ENCODE assay signal across 9 mouse cellular contexts in genomic region chr16:34657983-34658382, GRCm38 (mm10). TPM values are rescaled to one million over a fixed set of nuclear protein-coding genes. Genes with fewer than 3 reads are reported as not detected.
DNase-seq lines count a peak whose midpoint lies in the region; ATAC-seq and TF ChIP-seq lines count a peak whose summit lies in the region.
"Had no signal": no experiment of that assay in that cellular context is flagged by ENCODE, and none has a peak within 500 bp of the region (broad histone marks: within the 10 kb centered on the region; RNA-seq: fewer than 3 reads in every experiment).

No protein-coding gene starts in this region.

- intact Hi-C loops in heart, postnatal 14 days (cut with DNase I) = no loop called here
- intact Hi-C loops in left cerebral cortex, postnatal 36 days (cut with DNase I) = no loop called here

- H3K9me3 ChIP-seq in heart, embryonic 12.5 days (replicated peaks) = 0 out of 2 replicates have a peak, but pooled peaks cover 3% of the 10 kb centered on the region
- H3K9me3 ChIP-seq in E14TG2a.4 (ENCODE audit: low read length) = no peaks in the 10 kb centered on the region
- H3K9me3 ChIP-seq in forebrain, postnatal 0 days (ENCODE audit: low read length) = no peaks in the 10 kb centered on the region
- no peaks in the 10 kb centered on the region for H3K9me3 ChIP-seq in liver, embryonic 14.5 days (ENCODE audit: control insufficient read depth, low read length)

- H3K27me3 ChIP-seq in heart, embryonic 12.5 days (replicated peaks) = no peaks in the 10 kb centered on the region
- peaks cover 11% of the 10 kb centered on the region for H3K27me3 ChIP-seq in E14TG2a.4 (ENCODE audit: insufficient read depth, low read length)
- H3K27me3 ChIP-seq in forebrain, postnatal 0 days (ENCODE audit: insufficient read depth, low read length) = no peaks in the 10 kb centered on the region
- no peaks in the 10 kb centered on the region for H3K27me3 ChIP-seq in liver, embryonic 14.5 days (ENCODE audit: control insufficient read depth, insufficient read depth, low read length)

- H3K9ac ChIP-seq in heart, embryonic 12.5 days = peak overlapping the region; percentile 37; the same call in 1 of the 2 replicates
- H3K9ac ChIP-seq in forebrain, postnatal 0 days = peak overlapping the region; percentile 47
- H3K9ac ChIP-seq in liver, embryonic 14.5 days (replicated peaks) = no peak overlapping the region

- H3K4me3 ChIP-seq in heart, embryonic 12.5 days = peak overlapping the region; percentile 45
- H3K4me3 ChIP-seq in E14TG2a.4 (replicated peaks; ENCODE audit: low read length) = peak overlapping the region; percentile 41; the same call in 1 of the 2 replicates
- H3K4me3 ChIP-seq in forebrain, postnatal 0 days (ENCODE audit: low read depth, low read length) = peak overlapping the region; percentile 33
- H3K4me3 ChIP-seq in liver, embryonic 14.5 days (ENCODE audit: insufficient read depth in 1 of 2, low read depth in 2 of 2, low read length in 2 of 2) = peak overlapping the region; percentile 22 to 34; a peak in 2 of 4 replicates

- H3K36me3 ChIP-seq in heart, embryonic 12.5 days = no peaks in the 10 kb centered on the region
- no peaks in the 10 kb centered on the region for H3K36me3 ChIP-seq in E14TG2a.4 (ENCODE audit: insufficient read depth, low read length)
- no peaks in the 10 kb centered on the region for H3K36me3 ChIP-seq in forebrain, postnatal 0 days (ENCODE audit: insufficient read depth)
- no peaks in the 10 kb centered on the region for H3K36me3 ChIP-seq in liver, embryonic 14.5 days (replicated peaks; ENCODE audit: control insufficient read depth, insufficient read depth, low read depth)

- WGBS in heart, embryonic 12.5 days = 28% methylated on average over 5 of the region's 5 CpGs
- WGBS in forebrain, postnatal 0 days = 24% methylated on average over 5 of the region's 5 CpGs
- 27% methylated on average over 5 of the region's 5 CpGs for WGBS in liver, embryonic 14.5 days (ENCODE audit: insufficient replicate concordance)

- TF ChIP-seq EP300 in liver, embryonic 14.5 days (IDR thresholded peaks at IDR 0.05; ENCODE audit: low read depth) = no peak

- TF ChIP-seq CTCF in E14TG2a.4 (conservative IDR thresholded peaks at IDR 0.05; ENCODE audit: low read length) = no peak
- no peak for TF ChIP-seq CTCF in forebrain, postnatal 0 days (IDR thresholded peaks at IDR 0.05; ENCODE audit: low read depth)
- TF ChIP-seq CTCF in liver, embryonic 14.5 days (IDR thresholded peaks at IDR 0.05; ENCODE audit: low read depth) = no peak

- DNase-seq in heart, postnatal 14 days = no peak
- no peak for DNase-seq in forebrain, postnatal 0 days
- no peak for DNase-seq in liver, embryonic 14.5 days (ENCODE audit: low read depth in 3 of 3, low spot score in 3 of 3)
- DNase-seq in left cerebral cortex, postnatal 36 days (ENCODE audit: low spot score in 2 of 2) = no peak
- no peak for DNase-seq in urinary bladder, postnatal 4 days (ENCODE audit: low spot score in 2 of 2)
- DNase-seq: adrenal gland, adult 8-10 months had no signal

- ATAC-seq in heart, embryonic 12.5 days (ENCODE audit: insufficient number of reproducible peaks, low FRiP score) = no peak
- no peak; the same call in 1 of the 2 replicates for ATAC-seq in forebrain, postnatal 0 days
- no peak for ATAC-seq in liver, embryonic 14.5 days (ENCODE audit: insufficient read depth)
- ATAC-seq in CD4-positive, CD25-positive, alpha-beta regulatory T cell, adult 4 months = no peak

- H3K4me1 ChIP-seq in heart, embryonic 12.5 days (replicated peaks) = peaks cover 8% of the 10 kb centered on the region
- H3K4me1 ChIP-seq in E14TG2a.4 (replicated peaks; ENCODE audit: low read depth, low read length) = peaks cover 17% of the 10 kb centered on the region
- H3K4me1 ChIP-seq in forebrain, postnatal 0 days (ENCODE audit: insufficient read depth) = no peaks in the 10 kb centered on the region
- peaks cover 0 to 9% of the 10 kb centered on the region in 2 experiments; a peak in 2 of 4 replicates for H3K4me1 ChIP-seq in liver, embryonic 14.5 days (replicated peaks; ENCODE audit: control insufficient read depth in 2 of 2, insufficient read depth in 2 of 2, low read length in 1 of 2)

- no peak overlapping the region for H3K27ac ChIP-seq in heart, embryonic 12.5 days (ENCODE audit: poor library complexity, severe bottlenecking)
- H3K27ac ChIP-seq in forebrain, postnatal 0 days (ENCODE audit: low read depth, low read length) = no peak overlapping the region
- H3K27ac ChIP-seq in liver, embryonic 14.5 days = no peak overlapping the region

- peak overlapping the region; percentile 66 for H3K4me2 ChIP-seq in heart, embryonic 12.5 days
- peak overlapping the region; percentile 53 for H3K4me2 ChIP-seq in forebrain, postnatal 0 days (ENCODE audit: low read depth)
- H3K4me2 ChIP-seq in liver, embryonic 14.5 days (ENCODE audit: low read depth) = peak overlapping the region; percentile 62

RNA-seq across cellular contexts. Expression of gene Ropn1, which starts 8.3 kb away (rescaled TPM):
- 0.58 and 0.73 TPM in 2 replicates for polyA plus RNA-seq in heart, embryonic 12.5 days (2016; fragmentation: Nextera tagmentation; extraction: Ambion mirVana)
- total RNA-seq in heart, postnatal 14 days (2021) = under 1 TPM in 1 of 2 experiments, not detected in 1; 0.33 TPM
- total RNA-seq in forebrain, postnatal 0 days (2014; rRNA removed) = not detected in 2 replicates
- polyA plus RNA-seq in forebrain, postnatal 0 days (2015; fragmentation: Nextera tagmentation; extraction: Ambion mirVana) = not detected in 2 replicates
- not detected in 2 replicates for polyA plus RNA-seq in liver, embryonic 14.5 days (2012; rRNA removed)
- polyA plus RNA-seq in liver, embryonic 14.5 days (2014; fragmentation: Nextera tagmentation; extraction: Ambion mirVana) = not detected in 2 replicates
- polyA plus RNA-seq in CD4-positive, CD25-positive, alpha-beta regulatory T cell, adult 4 months (2017; shearing (Covaris generic)) = not detected
- total RNA-seq in left cerebral cortex, postnatal 36 days (2021) = under 1 TPM in 1 of 2 experiments, not detected in 1; 0.49 TPM
- total RNA-seq: adrenal gland, adult 8-10 months had no signal

RNA-seq across cellular contexts. Expression of gene Ccdc14, which starts 32.4 kb away (rescaled TPM):
- 7.0 and 8.5 TPM in 2 replicates for polyA plus RNA-seq in heart, embryonic 12.5 days (2016; fragmentation: Nextera tagmentation; extraction: Ambion mirVana)
- 1 to 10 TPM; 2.4 to 3.0 TPM for total RNA-seq in heart, postnatal 14 days (2021)
- 3.7 and 5.1 TPM in 2 replicates for total RNA-seq in forebrain, postnatal 0 days (2014; rRNA removed)
- 1.7 and 2.2 TPM in 2 replicates for polyA plus RNA-seq in forebrain, postnatal 0 days (2015; fragmentation: Nextera tagmentation; extraction: Ambion mirVana)
- 2.1 and 3.2 TPM in 2 replicates for polyA plus RNA-seq in liver, embryonic 14.5 days (2012; rRNA removed)
- polyA plus RNA-seq in liver, embryonic 14.5 days (2014; fragmentation: Nextera tagmentation; extraction: Ambion mirVana) = 2.6 and 3.3 TPM in 2 replicates
- 1 to 10 TPM; 4.2 to 4.6 TPM for polyA plus RNA-seq in CD4-positive, CD25-positive, alpha-beta regulatory T cell, adult 4 months (2017; shearing (Covaris generic))
- total RNA-seq in left cerebral cortex, postnatal 36 days (2021) = 1 to 10 TPM; 2.4 TPM
